Mouse (Mus musculus) thymus, adult 2 months (tissue): ENCODE results near the gene Uvssa.

ENCODE experiments used
- CTCF ChIP-seq: fragments of 200-500 bp; IDR thresholded peaks from 2 replicates; pipeline ENCODE4 v1.5.1; 2012; ENCODE audit warnings: mild to moderate bottlenecking, control low read depth, low read length, moderate library complexity, borderline replicate concordance; ENCODE audit not compliant: control insufficient read depth, poor library complexity, insufficient read depth; ENCODE audit errors: extremely low read depth
- POLR2A ChIP-seq: fragments of 200-500 bp; IDR thresholded peaks from 2 replicates; pipeline ENCODE4 v1.6.1; 2012; ENCODE audit warnings: mild to moderate bottlenecking, low read length, control low read depth, moderate library complexity; ENCODE audit not compliant: control insufficient read depth, poor library complexity, insufficient read depth; ENCODE audit errors: extremely low read depth

DNA sequence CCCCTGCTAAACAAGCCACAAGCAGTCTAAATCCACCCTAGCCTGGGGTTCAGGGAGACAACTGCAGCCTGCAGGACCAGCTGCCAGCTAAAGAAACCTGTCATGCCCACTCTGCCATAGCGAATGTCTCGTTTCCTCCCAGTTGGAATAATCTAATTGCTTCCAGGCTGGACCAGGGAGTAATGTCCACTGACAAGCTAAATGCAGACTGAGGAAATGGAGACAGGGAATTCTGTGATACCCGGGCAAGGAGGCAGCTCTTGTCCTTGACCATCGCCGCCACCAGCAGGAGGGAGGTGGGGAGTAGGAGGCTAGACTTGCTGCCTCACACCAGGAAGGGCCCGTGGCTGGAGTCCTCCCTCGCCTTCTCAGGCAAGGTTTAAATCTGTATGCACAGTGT, 86.0 kb downstream of the Uvssa start:
- TF ChIP-seq CTCF, result no peak
- TF ChIP-seq POLR2A, result no peak
